Mouse (Mus musculus): Measurements from ENCODE around the gene Dst.

DNA sequence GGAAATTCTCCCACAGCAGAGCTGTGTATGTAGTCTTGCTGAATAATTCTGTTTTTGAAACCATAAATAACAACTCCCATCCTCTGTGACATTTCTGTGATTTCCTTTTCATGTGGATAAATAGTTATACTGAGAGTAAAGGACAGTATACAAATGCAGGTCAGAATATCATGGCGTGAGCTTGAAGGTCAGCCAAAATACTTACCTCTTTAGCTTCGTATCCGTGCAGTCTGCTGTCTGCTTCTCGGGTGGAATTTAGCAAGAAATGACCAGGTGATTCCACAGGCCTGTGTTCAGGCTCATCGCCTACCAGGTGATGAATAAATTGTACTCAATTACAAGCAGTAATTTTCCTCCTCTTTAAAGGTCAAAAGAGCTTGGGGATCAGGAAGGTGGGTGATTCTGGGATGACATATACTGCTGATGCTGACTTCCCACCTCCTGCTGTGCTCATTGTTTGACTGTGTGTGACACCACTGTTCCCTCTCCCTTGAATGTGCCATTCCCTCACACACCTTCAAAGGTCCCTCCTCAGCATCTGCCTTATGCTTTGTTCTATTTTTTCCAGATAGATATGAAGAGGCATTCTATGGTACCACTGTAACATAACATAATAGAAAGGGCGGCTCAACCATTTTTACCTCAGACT, 163.1 kb downstream of the Dst start:
- TF ChIP-seq CTCF (conservative IDR thresholded peaks at IDR 0.05; ENCODE audit: insufficient read depth, insufficient read length, low read depth, low read length) (no peak), POLR2A (IDR thresholded peaks at IDR 0.05; ENCODE audit: low read depth, low read length) (no peak)

Data from kidney, adult 2 months (tissue).